In the genomic region with DNA sequence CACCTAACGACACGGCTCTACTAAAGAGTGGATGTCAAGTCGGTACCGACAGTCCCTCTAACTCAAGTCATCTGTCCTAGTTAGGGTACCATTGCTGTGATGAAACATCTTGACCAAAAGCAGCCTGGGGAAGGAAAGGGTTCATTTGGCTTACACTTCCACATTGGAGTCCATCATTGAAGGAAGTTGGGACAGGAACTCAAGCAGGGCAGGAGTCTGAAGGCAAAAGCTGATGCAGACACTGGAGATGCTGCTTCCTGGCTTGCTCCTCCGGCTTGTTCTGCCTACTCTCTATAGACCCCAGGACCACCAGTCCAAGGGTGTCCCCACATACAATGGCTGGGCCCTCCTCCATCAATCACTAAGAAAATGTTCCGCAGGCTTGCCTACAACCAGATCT, we compare ENCODE assay signal across 35 mouse cellular contexts.
"Had no signal": no experiment of that assay in that cellular context is flagged by ENCODE, and none has a peak within 500 bp of the region (broad histone marks: within the 10 kb centered on the region; RNA-seq: fewer than 3 reads in every experiment).

No protein-coding gene starts in this region.

- H3K27ac ChIP-seq: heart, embryonic 10.5 days; heart, embryonic 13.5 days; heart, embryonic 15.5 days; hindbrain, embryonic 10.5 days; hindbrain, embryonic 12.5 days; hindbrain, embryonic 13.5 days; hindbrain, embryonic 14.5 days; hindbrain, embryonic 15.5 days; hindbrain, postnatal 0 days; intestine, embryonic 15.5 days; kidney, embryonic 15.5 days; kidney, postnatal 0 days; layer of hippocampus, adult 2 months had no signal

- H3K4me2 ChIP-seq: heart, embryonic 11.5 days; heart, embryonic 12.5 days; heart, embryonic 13.5 days; heart, embryonic 15.5 days; hindbrain, embryonic 12.5 days; hindbrain, embryonic 13.5 days; hindbrain, embryonic 14.5 days; hindbrain, embryonic 15.5 days; intestine, embryonic 15.5 days; kidney, embryonic 15.5 days had no signal

- H3K27me3 ChIP-seq: heart, embryonic 12.5 days; heart, embryonic 13.5 days; heart, embryonic 15.5 days; hindbrain, embryonic 12.5 days; hindbrain, embryonic 13.5 days; hindbrain, embryonic 15.5 days; intestine, embryonic 15.5 days; kidney, embryonic 15.5 days had no signal

- H3K9me3 ChIP-seq: heart, embryonic 10.5 days; heart, embryonic 12.5 days; heart, embryonic 13.5 days; heart, embryonic 15.5 days; hindbrain, embryonic 10.5 days; hindbrain, embryonic 12.5 days; hindbrain, embryonic 13.5 days; hindbrain, embryonic 15.5 days; intestine, embryonic 15.5 days; kidney, embryonic 15.5 days had no signal

- H3K4me1 ChIP-seq: heart, embryonic 10.5 days; heart, embryonic 15.5 days; hindbrain, embryonic 10.5 days; hindbrain, embryonic 12.5 days; hindbrain, embryonic 13.5 days; hindbrain, embryonic 15.5 days; intestine, embryonic 15.5 days had no signal

- ATAC-seq: hindbrain, embryonic 16.5 days; hindbrain, postnatal 0 days; inflammation-experienced regulatory T-cells, adult 6 months; intestine, embryonic 15.5 days; intestine, embryonic 16.5 days; intestine, postnatal 0 days had no signal

- H3K9ac ChIP-seq: heart, embryonic 12.5 days; heart, embryonic 13.5 days; heart, embryonic 15.5 days; hindbrain, embryonic 12.5 days; hindbrain, embryonic 13.5 days; hindbrain, embryonic 14.5 days; hindbrain, embryonic 15.5 days; intestine, embryonic 15.5 days; kidney, embryonic 15.5 days had no signal

- H3K36me3 ChIP-seq: intestine, embryonic 15.5 days had no signal

- DNase-seq: heart, postnatal 10 days; heart, postnatal 14 days; heart, postnatal 36 days; heart, postnatal 4 days; kidney, adult 11 months; kidney, adult 18-20 months; kidney, adult 2 months; kidney, adult 8-10 months; kidney, adult 9 months; kidney, postnatal 10 days; kidney, postnatal 14 days; kidney, postnatal 25 days; kidney, postnatal 36 days; kidney, postnatal 4 days; layer of hippocampus, adult 9-11 months; layer of hippocampus, postnatal 36 days had no signal

- H3K4me3 ChIP-seq: heart, embryonic 10.5 days; heart, embryonic 12.5 days; heart, embryonic 13.5 days; heart, embryonic 15.5 days; hindbrain, embryonic 10.5 days; hindbrain, embryonic 12.5 days; hindbrain, embryonic 13.5 days; hindbrain, embryonic 15.5 days; intestine, embryonic 15.5 days; kidney, embryonic 15.5 days; layer of hippocampus, adult 2 months had no signal
